Mouse (Mus musculus): ENCODE measurements at regions not wholly inside any gene's neighbourhood (a gene's known extent, or its start where the extent isn't known, plus 50 kb on each side); places are given as distances from the start of the nearest gene placed in this dataset.

- TF ChIP-seq MAX (IDR thresholded peaks at IDR 0.05; ENCODE audit: low read length) (no peak), USF2 (conservative IDR thresholded peaks at IDR 0.05; ENCODE audit: low read depth, low read length) (no peak)
These were observed 67.4 kb upstream of the Arhgap21 start for GRCm38 (mm10) chr2:21035884-21036648.
